Mouse (Mus musculus) layer of hippocampus, postnatal 14 days (tissue): ENCODE results near the gene Tshz2. TPM values are rescaled to one million over a fixed set of nuclear protein-coding genes. Genes with fewer than 3 reads are reported as not detected.
"Not testable (repeated sequence)": the region's sequence is repeated elsewhere in the genome, so short reads cannot be mapped to it uniquely, and the experiment has no call there.

Source experiments
- DNase-seq, 2 experiments: peaks; one replicate each; pipeline ENCODE4 v3.0.0; 2021 to 2022; ENCODE audit warnings: low spot score in 2 of 2, mixed read lengths in 1 of 2
- total RNA-seq, 2 experiments: library from RNA; stranded (reverse); gene quantifications; 2 replicates each; pipeline ENCODE4 v1.2.3; 2021

Tshz2 gene
- total RNA-seq, 2 experiments from 2014 or later = 8.6 to 26.7 TPM

DNA sequence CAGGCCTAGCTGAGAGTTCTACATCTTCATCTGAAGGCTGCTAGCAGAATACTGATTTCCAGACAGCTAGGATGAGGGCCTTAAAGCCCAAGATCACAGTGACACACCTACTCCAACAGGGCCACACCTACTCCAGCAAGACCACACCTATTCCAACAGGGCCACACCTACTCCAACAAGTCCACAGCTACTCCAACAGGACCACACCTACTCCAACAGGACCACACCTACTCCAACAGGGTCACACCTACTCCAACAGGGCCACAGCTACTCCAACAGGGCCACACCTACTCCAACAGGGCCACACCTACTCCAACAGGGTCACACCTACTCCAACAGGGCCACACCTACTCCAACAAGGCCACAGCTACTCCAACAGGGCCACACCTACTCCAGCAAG, 224.2 kb downstream of the Tshz2 start:
- DNase-seq = not testable (repeated sequence)

DNA sequence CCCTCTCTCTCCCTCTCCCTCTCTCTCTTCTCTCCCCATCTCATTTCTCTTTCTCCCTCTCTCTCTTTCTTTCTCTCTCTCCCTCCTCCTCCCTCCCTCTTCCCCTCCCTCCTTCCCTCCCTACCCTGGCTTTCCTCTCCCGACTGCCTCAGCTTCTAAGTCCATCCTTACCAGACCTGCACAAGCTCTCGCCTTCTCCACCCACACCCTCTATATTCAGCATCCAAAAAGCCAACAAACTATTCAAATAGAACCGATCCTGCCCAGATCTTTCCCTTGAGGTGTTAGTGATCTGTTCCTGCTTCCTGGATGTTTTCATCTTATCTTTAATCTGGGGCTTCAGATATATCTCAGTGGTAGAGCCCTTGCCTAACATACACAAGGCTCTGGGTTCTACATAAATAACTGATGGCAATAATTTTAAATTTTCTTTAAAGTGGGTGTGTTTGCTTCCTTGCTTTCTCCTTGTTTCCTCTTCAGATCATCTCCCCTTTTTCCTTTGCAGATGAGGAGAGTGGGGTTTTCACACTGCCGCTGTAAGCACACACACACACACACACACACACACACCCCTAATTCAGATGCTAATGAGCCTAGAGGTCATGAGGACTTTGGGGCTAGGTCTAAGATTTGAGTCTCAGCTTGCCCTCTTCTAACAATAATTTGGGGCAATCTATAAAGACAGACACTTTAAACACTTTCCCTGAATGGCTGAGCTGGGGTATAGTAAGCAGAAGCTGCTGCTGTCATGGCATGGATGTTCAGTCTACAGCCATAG, 226.5 kb downstream of the Tshz2 start:
- no peak for DNase-seq

DNA sequence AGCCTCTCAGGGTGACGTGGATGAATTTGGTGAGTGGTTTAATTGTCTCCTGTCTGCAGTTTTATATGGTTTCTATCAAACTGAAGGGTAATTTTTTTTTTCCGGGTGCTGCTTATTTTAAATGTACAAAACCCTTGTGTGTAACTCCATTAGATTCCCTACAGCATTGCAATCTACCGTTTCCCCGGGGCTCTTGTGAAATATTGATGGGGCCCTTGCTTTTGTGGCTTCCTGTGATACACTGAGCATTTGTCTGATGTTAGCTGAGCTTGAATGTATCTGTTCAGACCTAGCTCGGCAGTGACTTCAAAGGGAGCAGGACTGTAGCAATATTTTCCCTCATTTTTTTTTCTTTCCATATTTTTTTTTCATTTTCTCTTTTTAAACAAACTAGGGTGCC, 228.1 kb downstream of the Tshz2 start:
- DNase-seq = no peak

DNA sequence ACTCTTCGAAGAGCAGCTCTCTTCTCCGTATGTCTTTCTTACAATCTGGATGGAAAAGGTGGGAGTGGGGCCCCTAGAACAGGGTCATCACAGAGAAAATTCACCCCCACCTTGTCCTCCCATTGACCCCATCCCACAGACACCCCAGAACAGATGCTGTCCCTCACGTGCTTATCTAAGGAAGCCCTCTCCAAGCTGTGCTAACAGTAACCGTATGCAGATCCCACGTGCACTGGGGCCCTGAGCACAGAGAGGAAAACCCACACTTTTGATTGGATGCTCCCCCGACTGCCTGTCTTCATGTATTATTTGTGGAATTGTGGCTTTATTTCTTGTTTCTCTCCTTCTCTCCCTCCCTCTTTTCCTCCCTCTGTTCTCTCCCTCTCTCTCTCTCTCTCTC, 229.9 kb downstream of the Tshz2 start:
- no peak for DNase-seq

DNA sequence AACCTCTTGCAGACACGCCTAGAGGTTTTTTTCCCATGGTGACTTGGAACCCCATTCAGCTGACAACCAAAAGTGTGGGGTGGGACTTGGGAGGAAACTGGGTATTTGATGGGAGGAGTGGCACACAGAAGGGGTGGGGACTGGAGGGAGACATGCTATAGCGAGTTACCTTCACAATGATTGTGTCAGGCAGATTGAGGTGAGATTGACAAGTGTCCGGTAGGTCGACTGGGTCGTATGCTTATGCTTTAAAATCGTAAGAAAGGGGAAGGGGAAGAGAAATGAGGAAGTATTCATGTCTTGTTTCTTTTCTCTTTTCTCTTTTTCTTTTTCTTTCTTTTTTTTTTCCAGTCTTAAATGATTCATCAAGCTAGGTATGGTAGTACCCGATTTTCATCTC, 236.7 kb downstream of the Tshz2 start:
- no peak for DNase-seq

DNA sequence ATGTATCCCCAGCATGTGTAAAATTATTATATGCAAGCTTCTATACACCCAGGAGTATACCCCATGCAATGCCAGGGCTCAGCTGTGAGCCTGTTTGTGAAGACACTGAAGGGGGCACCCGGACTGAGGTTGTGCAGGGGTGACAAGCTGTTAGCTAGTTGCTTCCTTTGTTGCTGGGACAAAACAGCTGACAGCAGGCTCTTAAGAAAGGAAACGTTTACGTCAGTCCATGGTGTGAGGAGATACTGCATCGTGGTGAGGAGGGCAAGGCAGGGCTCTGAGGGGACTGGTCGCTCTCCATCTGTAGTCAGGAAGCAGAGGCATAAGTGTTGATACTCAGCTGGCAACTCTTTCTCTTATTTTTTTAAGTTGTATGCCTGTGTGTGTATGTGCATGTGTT, 237.7 kb downstream of the Tshz2 start:
- DNase-seq = no peak

DNA sequence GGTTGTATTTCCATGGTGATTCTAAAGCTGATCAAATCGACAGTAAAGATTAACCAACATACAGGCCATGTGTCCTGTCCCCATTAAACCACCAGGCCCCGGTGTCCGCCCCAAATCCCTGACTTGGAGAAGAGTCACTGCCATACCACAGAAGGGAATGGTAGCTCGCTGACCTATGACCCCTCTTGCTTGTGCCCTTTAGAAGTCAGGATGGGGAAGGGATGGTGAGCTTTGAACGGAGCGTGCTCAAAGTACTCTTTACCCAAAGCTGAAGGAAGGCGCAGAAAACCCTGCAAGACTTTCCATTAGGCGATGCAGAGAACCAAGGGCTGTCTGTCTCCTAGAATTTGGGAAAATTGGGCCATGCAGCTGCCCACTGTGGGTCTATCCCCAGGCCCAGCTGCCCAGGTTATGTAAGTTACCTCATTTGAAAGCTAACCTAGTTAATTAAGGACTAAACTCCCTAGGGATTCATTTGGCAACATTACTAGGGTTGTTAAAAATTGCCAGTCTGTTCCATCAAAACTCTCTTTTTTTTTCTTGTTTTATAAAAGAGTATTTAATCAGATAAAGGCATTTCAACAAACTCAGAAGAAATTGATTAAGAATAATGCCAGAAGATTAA, 238.7 kb downstream of the Tshz2 start:
- DNase-seq = no peak

DNA sequence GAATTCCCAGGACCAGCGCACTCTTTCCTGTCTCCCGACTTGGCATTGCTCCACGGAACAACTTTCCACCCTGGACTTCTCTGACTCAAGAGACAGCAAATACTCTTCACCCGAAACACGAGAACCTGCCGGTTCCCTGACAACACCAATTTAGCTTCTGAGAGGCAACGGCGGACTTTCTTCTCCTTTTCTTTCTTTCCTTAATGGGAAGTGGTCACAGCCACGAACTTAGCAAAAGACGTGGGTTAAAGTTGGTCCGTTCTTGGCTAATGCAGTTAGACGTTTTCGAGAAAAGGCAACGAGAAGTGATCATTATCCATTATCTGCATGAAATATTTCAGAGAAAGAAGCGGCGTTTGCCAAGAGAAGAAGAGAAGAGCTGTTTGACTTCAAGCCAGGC, 240.6 kb downstream of the Tshz2 start:
- DNase-seq = no peak

DNA sequence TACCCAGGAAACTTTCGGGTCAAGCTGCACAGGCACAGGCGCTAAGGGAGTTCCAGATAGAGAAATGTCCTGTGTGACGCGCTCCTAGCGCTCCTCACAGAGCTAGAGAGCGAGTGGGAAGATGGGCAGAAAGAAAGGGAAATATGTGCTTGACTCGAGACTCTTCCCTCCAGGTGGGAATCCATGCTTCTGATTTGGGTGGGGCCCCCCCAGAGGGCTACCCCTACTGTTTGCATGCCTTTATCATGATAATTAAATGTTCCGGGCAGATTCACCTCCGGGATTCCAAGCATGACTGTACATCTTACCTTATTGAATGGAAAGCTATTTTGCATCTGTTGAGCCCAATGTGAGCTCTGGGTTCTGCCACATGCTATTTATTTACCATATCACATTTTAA, 255.1 kb downstream of the Tshz2 start:
- DNase-seq = no peak

DNA sequence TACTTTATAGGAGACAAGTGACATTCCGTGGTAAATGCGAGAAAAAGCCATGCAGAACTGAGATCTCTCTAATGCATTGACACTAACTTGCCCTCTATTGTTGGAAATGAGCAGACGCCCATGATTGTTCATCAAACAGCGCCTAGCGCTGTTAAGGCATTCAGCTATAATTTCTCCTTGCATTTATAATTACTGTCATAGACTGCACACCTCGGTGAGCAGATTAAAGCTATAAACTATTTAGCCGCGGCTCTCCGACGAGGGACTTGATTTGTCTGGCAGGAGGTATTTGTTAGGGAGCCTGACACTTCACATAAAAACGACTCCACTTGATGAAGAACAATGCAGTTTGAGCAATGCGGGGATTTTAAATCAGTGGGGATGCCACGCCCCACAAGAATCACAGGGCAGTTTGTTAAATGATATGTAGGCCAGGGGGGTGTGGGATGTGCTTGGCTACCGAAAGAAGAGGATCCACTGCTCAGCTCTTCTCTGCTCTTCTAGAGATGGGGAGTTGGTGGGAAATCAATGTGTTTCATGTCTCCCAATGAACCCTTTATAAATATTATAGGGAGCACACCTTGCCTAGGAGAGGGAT, 259.7 kb downstream of the Tshz2 start:
- no peak for DNase-seq

DNA sequence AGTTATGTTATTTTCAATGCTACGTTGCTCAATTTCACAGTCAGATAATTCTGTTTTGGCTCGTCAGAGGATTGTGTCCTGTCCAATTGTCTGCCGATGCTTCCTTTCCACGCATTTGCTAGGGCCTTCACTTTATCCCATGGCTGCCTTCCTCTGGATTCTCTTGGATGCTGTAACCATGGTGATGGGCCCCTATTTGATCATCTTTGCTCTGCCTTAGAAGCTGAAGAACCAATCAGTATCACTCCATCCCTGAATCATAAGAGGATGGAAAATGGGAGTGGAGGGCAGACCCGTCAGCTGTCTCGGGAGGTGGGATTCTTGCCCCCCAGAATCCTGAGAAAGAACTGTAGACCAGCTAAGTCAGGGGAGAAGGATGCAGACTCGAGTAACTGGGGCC, 270.1 kb downstream of the Tshz2 start:
- no peak for DNase-seq

DNA sequence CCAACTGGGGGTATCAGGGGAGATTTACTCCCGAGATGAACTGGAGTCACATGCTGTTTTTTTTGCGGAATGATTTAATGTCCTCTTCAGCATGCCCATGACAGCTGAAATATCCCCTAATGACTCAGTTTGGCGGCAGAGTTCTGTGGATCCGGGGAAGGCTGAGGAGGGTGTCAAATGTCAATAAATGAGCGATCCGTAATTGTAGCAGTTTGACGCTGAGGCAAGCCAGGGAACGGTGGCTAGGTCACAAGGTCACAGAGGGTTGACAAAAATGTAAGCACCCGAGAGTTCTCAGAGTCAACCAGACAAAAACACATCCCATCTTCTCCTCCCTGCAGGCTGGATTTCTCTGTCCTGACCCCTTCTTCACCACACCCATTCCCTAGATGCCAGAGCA, 273.6 kb downstream of the Tshz2 start:
- DNase-seq = no peak

DNA sequence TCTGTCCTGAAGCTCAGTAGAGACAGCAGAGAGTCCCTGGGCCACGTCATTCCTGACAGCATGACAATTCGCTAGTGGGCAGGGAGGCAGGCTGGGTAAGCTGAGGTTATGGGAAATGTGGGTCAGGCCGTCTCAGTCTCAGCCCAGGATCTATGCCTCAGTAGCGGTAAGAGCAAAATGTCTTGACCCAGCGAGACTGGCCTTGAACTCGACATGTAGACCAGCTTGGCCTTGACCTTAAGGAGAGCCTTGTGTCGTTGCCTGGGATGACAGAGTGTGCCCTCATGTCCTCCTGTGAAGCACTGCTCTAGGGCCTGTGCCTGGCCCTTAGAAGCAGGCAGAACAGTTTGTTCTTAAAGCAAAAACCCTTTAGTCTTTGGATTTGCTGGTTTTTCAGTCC, 275.2 kb downstream of the Tshz2 start:
- no peak for DNase-seq

DNA sequence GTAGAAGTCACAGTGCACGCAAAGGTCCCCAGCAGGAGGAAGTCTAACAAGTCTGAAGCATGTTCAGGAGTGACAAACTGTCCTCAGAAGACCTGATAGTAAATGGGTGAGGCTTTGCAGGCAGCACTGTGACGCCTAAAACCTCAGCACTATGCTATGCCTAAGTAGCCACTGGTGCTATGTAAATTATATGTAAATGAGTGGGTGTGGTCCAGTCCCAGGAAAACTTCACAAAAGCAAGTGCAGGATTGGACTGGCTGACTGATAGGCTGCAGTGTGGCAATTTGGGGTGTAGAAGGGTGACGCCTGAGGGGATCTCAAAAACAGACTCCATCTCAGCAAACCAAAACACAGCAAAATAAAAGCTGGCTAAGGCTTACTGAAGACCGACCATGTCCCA, 277.8 kb downstream of the Tshz2 start:
- DNase-seq = no peak

DNA sequence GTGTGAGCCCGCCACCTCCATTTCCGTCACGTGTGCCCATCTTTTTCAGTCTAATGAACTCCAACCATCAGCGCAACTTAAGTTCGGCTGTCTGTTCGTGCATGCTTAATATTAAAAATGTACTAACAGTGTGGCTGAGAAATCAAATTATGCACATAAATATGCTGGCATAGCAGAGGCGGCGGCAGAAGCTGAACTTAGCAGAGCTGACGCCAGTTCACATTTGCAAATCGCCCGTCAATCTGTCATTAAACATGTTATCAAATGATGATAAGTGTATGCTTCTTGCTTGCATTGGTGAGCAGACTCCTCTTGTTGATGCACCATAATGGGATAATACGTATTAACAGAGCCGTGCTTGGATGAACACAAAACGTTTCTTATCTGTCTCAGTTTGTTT, 280.0 kb downstream of the Tshz2 start:
- peak; percentile 19 to 72 for DNase-seq

DNA sequence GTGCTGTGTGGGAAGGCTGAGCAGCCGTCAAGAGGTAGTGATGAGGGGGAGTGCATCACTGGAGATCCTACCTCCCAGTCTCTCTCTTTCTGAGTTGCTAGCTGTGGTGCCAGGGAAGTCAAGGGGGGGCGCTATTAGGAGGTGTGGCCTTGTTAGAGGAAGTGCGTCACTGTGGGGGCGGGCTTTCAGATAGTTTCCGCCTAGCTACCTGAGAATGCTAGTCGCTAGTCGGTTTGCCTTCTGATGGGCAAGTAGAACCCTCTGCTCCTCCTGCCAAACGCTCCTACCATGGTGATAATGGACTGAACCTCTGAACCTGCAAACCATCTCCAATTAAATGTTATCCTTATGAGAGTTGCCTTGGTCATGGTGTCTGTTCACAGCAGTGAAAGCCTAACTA, 282.1 kb downstream of the Tshz2 start:
- peak in 1 of 2 experiments; percentile 29 for DNase-seq

DNA sequence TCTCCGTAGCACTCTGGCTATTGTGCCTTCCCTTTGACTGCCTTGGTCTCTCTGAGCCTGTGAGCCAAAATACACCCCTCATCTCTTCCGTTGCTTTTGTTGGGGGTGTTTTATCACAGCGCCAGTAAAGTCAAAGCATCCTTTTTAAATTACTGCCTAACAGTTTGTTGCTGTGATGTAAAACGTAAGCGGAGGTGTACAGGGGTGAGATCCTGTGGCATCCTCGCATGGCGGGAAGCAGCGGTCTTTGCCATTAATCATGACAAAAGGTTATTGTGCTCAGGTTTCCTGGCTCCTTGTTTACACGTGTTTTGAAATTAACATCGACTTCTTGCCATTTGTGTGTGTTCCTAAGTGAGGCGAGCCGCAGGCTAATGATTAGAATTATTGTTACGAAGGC, 282.5 kb downstream of the Tshz2 start:
- no peak for DNase-seq

DNA sequence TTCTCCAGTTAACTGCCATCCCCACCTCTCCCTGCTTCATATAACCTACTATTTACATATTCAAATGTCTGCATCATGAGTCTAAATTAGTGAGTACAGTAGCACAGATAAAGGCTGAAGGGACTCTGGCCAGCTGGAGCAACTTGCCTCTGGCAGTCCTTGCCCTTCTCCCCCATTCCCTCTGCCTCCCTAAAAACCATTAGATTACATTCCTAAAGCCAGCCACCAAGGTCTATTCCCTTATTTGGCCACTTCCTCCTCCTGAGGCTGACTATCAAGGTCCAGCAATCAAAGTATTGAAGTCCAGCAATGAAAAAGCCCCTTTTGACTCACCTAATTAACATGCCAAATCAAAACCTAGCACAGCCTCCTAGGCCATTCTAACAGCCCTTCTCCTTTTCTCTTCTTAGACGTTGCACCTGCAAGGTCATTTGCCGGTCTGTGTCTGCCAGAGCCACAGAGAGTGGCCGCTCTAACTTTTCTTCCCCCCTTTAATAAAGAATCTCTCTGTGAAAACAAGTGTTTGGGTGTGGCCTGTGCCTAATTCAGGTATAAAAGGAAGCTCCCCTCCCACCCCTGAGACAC, 286.4 kb downstream of the Tshz2 start:
- no peak for DNase-seq

DNA sequence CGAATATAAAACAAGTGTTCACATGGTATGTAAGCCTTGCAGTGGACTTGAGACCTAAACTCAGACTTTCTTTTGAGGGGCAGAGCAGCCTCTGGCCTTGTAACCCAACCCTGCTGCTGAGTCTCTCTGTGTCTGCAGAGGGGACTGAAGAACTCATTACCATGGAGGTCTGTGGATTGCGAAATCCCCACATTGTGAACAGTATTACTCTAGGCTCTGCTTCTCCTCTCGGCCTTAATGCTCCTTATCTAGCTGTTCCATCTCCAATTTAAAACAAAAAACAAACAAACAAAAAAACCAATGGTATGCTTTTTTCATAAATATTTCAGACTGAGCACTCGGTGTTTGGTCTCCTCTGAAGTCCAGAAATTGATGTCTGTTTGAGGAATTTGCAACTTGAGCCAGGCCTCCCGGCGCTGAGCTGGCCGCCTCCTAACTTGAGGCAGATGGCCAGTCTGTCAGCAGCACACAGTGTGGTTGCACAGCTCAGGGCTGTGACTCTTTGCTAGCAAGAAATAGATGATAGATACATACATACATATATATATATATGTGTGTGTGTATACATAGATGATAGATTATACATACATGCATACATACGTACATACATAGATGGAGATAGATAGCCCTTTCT, 291.5 kb downstream of the Tshz2 start:
- no peak for DNase-seq

DNA sequence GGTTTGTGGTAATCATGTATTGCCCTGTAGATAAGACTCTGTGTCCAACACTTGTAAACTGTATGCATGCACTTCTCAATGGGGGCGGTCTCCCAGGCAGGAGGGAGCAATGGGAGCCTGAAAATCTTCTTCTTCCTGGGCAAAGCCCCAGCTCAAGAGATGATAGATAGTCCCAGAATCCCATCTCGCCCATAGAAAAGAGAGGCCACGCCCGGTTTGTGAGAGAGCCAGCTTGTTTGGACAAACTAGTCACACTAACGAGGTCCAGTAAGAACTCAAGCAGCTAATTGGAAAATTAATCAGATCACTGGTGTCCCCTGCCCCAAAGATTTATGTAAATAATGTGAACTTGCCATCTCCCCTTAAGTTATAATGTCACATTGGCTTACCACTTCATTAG, 292.7 kb downstream of the Tshz2 start:
- DNase-seq = no peak

DNA sequence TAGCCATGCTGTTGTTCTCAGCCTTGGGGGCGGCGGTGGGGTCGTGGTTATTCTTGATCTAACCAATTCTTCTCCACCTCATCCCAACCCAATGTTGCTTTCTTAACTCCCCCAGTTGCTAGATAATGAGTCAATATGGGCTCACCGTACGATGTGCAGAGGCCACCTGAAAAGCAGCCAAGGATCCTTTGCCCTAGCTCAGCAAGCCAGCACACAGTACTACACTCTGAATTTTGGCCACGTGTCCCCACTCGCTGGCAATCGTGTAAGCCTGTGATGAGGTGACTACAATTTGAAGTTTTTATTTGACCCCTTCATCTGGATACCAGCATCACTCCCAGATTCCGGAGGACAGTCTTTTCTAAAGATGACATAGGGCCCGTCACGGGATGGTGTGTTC, 293.2 kb downstream of the Tshz2 start:
- DNase-seq = no peak

DNA sequence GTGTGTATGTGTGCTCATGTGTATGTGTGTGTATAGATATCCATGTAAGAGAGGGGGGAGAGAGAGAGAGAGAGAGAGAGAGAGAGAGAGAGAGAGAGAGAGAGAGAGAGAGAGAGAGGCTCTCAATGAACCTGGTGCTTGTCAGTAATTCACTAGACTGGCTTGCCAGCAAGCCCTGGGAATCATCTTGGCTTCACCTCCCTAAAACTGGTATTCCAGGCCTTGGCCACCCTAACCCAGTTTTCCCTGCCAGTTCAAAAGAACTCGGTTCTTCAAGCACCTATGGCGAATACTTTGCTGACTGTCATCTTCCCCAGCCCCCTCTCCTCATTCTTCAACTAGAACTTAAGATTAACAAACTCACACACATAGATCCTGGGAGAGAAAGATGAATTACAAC, 294.6 kb downstream of the Tshz2 start:
- no peak for DNase-seq
